Mouse (Mus musculus) midbrain, embryonic 16.5 days (tissue): Measurements from ENCODE around the gene Eno2. TPM values are rescaled to one million over a fixed set of nuclear protein-coding genes. Genes with fewer than 3 reads are reported as not detected.

Experiments used
- ATAC-seq: fragments of 200-750 bp; cut with Nextera tagmentation; 2 replicates; pipeline ENCODE4 v1.8.0; 2017; ENCODE audit warnings: moderate TSS enrichment
- H3K27ac ChIP-seq: fragments of 300-500 bp; sonication (generic); 2 replicates; pipeline ENCODE4 v1.5.1; 2014; ENCODE audit warnings: mild to moderate bottlenecking, low read length, mixed read lengths
- H3K27me3 ChIP-seq: fragments of 300-500 bp; sonication (generic); 2 replicates; pipeline ENCODE4 v1.6.1; 2014; ENCODE audit warnings: low read depth, low read length, mixed read lengths; ENCODE audit not compliant: control insufficient read depth, insufficient read depth
- H3K36me3 ChIP-seq: fragments of 300-500 bp; sonication (generic); 2 replicates; pipeline ENCODE4 v1.6.1; 2014; ENCODE audit warnings: mild to moderate bottlenecking, low read length, moderate library complexity, mixed read lengths; ENCODE audit not compliant: control insufficient read depth, insufficient read depth
- H3K4me1 ChIP-seq: fragments of 300-500 bp; sonication (generic); 2 replicates; pipeline ENCODE4 v1.6.1; 2014; ENCODE audit warnings: mild to moderate bottlenecking, low read length, mixed read lengths; ENCODE audit not compliant: control insufficient read depth, insufficient read depth
- H3K4me2 ChIP-seq: fragments of 300-500 bp; sonication (generic); 2 replicates; pipeline ENCODE4 v1.6.1; 2014; ENCODE audit warnings: mild to moderate bottlenecking, low read length, mixed read lengths
- H3K4me3 ChIP-seq: fragments of 300-500 bp; sonication (generic); 2 replicates; pipeline ENCODE4 v1.5.1; 2014; ENCODE audit warnings: low read depth, mild to moderate bottlenecking, low read length, moderate library complexity, mixed read lengths
- H3K9ac ChIP-seq: fragments of 300-500 bp; sonication (generic); 2 replicates; pipeline ENCODE4 v1.6.1; 2014; ENCODE audit warnings: low read depth, low read length, mixed read lengths
- H3K9me3 ChIP-seq: fragments of 300-500 bp; sonication (generic); replicated peaks from 2 replicates; pipeline ENCODE4 v1.6.1; 2014; ENCODE audit warnings: mild to moderate bottlenecking, low read length, mixed read lengths; ENCODE audit not compliant: control insufficient read depth, poor library complexity, severe bottlenecking
- WGBS: fragments of 180-500 bp; shearing (Covaris S2); extraction: QIAGEN DNeasy Blood & Tissue Kit; methylation state at CpG from one replicate; pipeline ENCODE4 v1.1.7; 2014; 5-methylcytosine and 5-hydroxymethylcytosine counted together
- polyA plus RNA-seq: library from polyadenylated mRNA; unstranded; fragments of >200 nt; fragmentation: Nextera tagmentation; extraction: Ambion mirVana; gene quantifications from 2 replicates; pipeline ENCODE4 v1.2.1, GENCODE M21; 2015

Gene Eno2
- polyA plus RNA-seq, 1 experiment from 2014 or later: 138 TPM

DNA sequence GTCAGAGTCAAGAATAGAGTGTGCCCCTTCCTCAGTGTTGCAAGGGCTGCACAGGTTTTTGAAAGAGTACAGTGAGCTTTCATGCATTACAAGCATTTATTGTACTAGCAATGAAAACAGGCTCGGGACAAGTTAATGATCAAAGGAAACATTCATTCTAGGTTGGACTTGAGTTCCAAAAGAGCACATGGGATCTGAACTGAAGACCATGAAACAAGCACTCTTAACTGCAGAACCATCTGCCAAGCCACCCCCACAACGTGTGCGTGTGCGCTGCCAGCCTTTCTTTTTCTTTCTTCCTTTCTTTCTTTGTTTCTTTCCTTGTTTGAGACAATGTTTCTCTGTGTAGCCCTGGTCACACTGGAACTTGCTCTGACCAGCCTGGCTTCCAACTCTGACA, 26.3 kb upstream of the Eno2 start:
- ATAC-seq: no peak
- 82% methylated on average over 4 of the region's 4 CpGs for WGBS
- H3K4me1 ChIP-seq: no peaks in the 10 kb centered on the region
- H3K36me3 ChIP-seq: no peaks in the 10 kb centered on the region
- H3K4me3 ChIP-seq: no peak overlapping the region
- H3K27me3 ChIP-seq: no peaks in the 10 kb centered on the region
- H3K9ac ChIP-seq: no peak overlapping the region
- no peak overlapping the region for H3K27ac ChIP-seq
- H3K9me3 ChIP-seq: no peaks in the 10 kb centered on the region
- H3K4me2 ChIP-seq: no peak overlapping the region

DNA sequence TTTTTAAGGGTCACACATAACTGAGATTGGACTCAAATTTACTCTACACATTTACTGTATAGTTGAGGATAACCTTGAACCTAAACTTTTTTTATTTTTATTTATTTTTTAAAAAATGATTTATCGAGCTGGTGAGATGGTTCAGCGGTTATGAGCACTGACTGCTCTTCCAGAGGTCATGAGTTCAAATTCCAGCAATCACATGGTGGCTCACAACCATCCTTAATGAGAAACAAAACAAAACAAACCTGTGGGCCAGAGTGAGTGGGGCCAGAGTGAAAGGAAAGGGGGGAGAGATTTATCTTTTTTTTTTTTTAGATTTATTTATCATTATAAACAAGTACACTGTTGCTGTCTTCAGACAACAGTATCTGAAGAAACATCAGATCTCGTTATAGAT, 22.4 kb upstream of the Eno2 start:
- H3K27ac ChIP-seq: no peak overlapping the region
- no peak for ATAC-seq
- H3K4me3 ChIP-seq: no peak overlapping the region
- 88% methylated on average over 3 of the region's 3 CpGs for WGBS
- no peak overlapping the region for H3K4me2 ChIP-seq
- no peaks in the 10 kb centered on the region for H3K27me3 ChIP-seq
- H3K4me1 ChIP-seq: no peaks in the 10 kb centered on the region
- no peak overlapping the region for H3K9ac ChIP-seq
- H3K9me3 ChIP-seq: no peaks in the 10 kb centered on the region
- H3K36me3 ChIP-seq: no peaks in the 10 kb centered on the region

DNA sequence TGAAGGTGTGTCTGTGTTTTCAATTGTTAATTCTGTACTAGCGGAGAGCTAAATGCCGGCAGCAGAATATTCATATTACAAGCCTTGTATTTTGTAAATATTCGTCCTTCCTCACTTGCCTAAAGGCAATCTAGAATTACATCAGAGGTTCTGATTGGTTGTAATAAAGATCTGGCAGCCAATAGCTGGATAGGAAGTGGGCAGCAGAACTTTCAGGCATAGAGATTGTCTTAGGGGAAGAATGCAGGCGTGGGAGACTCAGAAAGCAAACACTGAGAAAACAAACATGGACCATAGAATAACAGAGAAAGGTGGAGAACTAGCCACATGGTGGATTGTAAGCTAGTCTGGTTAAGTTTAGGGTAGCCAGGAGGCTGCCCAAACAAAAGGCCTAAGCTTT, 20.6 kb upstream of the Eno2 start:
- WGBS: 83% methylated on average over 4 of the region's 4 CpGs
- Histone ChIP-seq H3K27me3 (no peaks in the 10 kb centered on the region), H3K36me3 (no peaks in the 10 kb centered on the region), H3K27ac (no peak overlapping the region), H3K4me3 (no peak overlapping the region), H3K9me3 (no peaks in the 10 kb centered on the region), H3K4me1 (no peaks in the 10 kb centered on the region), H3K4me2 (no peak overlapping the region), H3K9ac (no peak overlapping the region)
- ATAC-seq: no peak

DNA sequence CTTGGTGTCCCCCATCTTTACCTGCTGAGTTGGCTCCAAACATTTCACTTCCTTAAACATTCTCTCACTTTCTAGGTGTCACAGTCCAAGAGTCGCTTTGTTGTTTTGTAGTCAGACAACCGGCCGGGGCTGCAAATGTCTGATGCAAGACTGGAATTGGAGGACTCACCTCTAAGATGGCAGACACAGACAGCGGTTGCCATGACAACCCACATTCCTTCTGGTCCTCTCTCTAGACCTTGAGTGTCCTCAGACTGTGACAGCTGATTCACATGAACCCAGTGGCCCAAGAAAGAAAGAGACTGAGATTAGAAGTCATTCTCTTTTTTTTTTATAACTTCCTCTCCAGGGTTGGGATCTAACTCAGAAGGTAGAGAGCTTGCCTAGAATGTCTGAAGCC, 20.0 kb upstream of the Eno2 start:
- H3K9me3 ChIP-seq: no peaks in the 10 kb centered on the region
- no peak overlapping the region for H3K4me3 ChIP-seq
- 73% methylated on average over 4 of the region's 4 CpGs for WGBS
- no peaks in the 10 kb centered on the region for H3K4me1 ChIP-seq
- no peak overlapping the region for H3K4me2 ChIP-seq
- H3K27me3 ChIP-seq: no peaks in the 10 kb centered on the region
- no peak for ATAC-seq
- no peaks in the 10 kb centered on the region for H3K36me3 ChIP-seq
- peak overlapping the region; percentile 26; the same call in 1 of the 2 replicates for H3K27ac ChIP-seq
- no peak overlapping the region for H3K9ac ChIP-seq

DNA sequence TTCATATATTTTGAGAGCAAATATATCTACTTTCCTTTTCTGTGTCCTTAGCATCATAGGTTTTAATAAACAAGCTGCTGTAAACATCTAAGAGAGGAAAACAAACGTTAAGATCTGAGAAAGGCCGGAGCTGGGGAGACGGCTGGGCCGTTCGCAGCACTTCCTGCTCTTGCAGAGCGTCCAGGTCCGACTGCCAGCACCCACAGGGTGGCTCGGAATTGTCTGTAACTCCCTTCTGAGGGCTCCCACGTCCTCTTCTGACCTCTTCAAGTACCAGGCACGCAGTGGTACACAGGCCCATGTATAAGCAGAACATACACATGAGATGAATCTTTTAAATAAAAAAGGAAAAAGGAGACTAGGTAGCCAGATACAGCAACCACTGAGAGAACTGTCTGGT, 18.2 kb upstream of the Eno2 start:
- no peak overlapping the region for H3K4me3 ChIP-seq
- no peaks in the 10 kb centered on the region for H3K4me1 ChIP-seq
- no peak overlapping the region for H3K27ac ChIP-seq
- 83% methylated on average over 10 of the region's 10 CpGs for WGBS
- H3K4me2 ChIP-seq: no peak overlapping the region
- H3K27me3 ChIP-seq: no peaks in the 10 kb centered on the region
- H3K9ac ChIP-seq: no peak overlapping the region
- no peaks in the 10 kb centered on the region for H3K36me3 ChIP-seq
- no peaks in the 10 kb centered on the region for H3K9me3 ChIP-seq
- ATAC-seq: no peak

DNA sequence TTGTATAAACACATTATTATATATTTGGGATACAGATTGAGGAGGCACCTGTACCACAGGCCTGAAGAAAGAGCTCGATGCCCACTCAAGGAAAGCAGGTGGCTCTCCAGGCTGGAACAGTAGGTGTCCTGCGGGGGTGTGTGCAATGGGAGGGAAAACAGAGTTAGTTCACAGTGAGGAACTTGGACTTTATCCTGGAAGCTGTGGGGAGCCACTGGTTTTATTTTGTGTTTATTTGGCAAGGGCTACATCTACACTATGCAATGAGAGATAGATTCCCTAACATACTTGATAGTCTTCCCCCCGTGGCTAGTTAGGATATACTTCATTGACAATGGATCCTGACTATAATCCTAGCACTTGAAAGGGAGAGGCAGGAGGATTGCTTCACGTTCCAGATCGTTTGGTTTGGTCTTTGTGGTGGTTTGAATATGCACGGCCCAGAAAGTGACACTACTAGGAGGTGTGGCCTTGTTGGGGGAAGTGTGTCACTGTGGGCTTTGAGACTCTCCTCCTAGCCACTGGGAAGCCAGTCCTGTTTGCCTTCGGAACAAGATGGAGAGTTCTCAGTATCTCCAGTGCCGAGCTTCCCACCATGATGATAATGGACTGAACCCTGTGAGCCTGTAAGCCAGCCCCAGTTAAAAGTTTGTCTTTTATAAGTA, 17.4 kb upstream of the Eno2 start:
- H3K4me2 ChIP-seq: no peak overlapping the region
- 52% methylated on average over 8 of the region's 8 CpGs for WGBS
- H3K36me3 ChIP-seq: no peaks in the 10 kb centered on the region
- H3K27ac ChIP-seq: no peak overlapping the region
- H3K4me1 ChIP-seq: no peaks in the 10 kb centered on the region
- H3K9ac ChIP-seq: no peak overlapping the region
- no peak overlapping the region for H3K4me3 ChIP-seq
- no peaks in the 10 kb centered on the region for H3K27me3 ChIP-seq
- H3K9me3 ChIP-seq: no peaks in the 10 kb centered on the region
- no peak for ATAC-seq

DNA sequence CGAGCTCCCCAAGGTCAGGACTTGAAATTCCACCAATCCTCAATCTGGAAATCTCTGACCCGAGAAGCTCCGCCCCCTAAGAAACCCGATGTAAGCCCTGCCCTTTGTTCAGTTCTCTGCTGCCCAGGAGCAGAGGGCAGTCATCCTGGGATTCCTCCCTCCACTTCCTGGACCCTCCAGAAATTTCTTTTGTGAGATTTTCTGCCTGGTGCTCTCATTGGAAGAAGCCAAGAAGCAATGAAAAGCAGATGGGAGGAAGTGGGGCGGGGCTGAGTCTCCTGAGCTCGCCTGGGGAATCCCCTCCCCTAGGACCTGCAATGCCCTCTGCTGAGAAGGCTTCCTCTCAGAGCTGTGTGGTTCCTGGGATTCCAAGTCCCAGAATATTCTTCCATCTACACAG, 13.0 kb upstream of the Eno2 start:
- no peaks in the 10 kb centered on the region for H3K27me3 ChIP-seq
- no peaks in the 10 kb centered on the region for H3K36me3 ChIP-seq
- H3K4me2 ChIP-seq: no peak overlapping the region
- ATAC-seq: no peak
- 25% methylated on average over 6 of the region's 6 CpGs for WGBS
- no peaks in the 10 kb centered on the region for H3K9me3 ChIP-seq
- no peak overlapping the region for H3K27ac ChIP-seq
- peaks cover 9% of the 10 kb centered on the region for H3K4me1 ChIP-seq
- no peak overlapping the region for H3K4me3 ChIP-seq
- H3K9ac ChIP-seq: no peak overlapping the region

DNA sequence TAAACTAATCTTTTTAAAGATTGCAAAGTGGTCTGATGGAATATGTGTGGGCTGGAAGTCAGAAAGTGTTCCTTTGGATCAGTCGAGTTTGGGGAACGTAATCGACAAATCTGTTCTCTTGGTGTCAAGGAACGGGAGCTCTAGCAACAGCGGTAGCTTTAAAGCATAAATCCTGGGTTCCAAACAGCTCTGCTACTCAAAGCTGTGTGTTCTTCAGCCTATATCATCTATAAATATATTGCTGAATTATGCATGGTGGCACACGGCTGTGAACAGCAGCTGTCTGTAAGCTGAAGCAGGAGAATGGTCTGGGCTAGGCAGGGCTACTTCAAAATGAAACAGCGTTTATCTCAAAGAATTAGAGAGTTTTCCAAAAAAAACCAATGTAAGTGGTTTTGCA, 11.4 kb upstream of the Eno2 start:
- Histone ChIP-seq H3K9ac (no peak overlapping the region), H3K9me3 (no peaks in the 10 kb centered on the region), H3K27me3 (no peaks in the 10 kb centered on the region), H3K36me3 (no peaks in the 10 kb centered on the region), H3K4me1 (peaks cover 9% of the 10 kb centered on the region), H3K4me2 (no peak overlapping the region), H3K27ac (no peak overlapping the region), H3K4me3 (no peak overlapping the region)
- WGBS: 86% methylated on average over 7 of the region's 7 CpGs
- no peak for ATAC-seq

DNA sequence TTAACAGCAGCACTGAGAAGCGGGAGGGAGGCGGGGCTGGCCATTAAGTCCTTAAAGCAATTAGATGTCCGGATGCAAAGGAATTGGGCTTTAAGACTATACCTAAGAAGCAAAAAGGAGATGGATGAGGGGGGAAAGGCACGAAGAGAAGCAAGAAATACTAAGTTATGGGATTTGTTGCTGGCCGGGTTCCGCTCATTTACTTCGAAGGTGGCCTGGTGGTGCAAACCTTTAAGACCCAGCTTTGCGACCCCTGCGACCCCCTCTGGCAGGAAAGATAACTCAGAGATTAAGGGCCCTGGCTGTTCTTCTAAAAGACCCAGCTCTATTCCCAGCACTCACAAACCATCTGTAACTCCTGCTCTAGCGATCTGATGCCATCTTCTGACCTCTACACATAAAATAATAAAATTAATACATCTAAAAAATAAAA, 10.5 kb upstream of the Eno2 start:
- 3% methylated on average over 10 of the region's 10 CpGs for WGBS
- peak overlapping the region; percentile 64 for H3K4me2 ChIP-seq
- ATAC-seq: peak; percentile 33; the same call in 1 of the 2 replicates

More for the DNA sequence above, 10.5 kb upstream of the Eno2 start:
- no peak overlapping the region for H3K9ac ChIP-seq
- peaks cover 9% of the 10 kb centered on the region for H3K4me1 ChIP-seq
- no peaks in the 10 kb centered on the region for H3K36me3 ChIP-seq
- H3K27ac ChIP-seq: no peak overlapping the region
- no peaks in the 10 kb centered on the region for H3K27me3 ChIP-seq
- peak overlapping the region; percentile 34 for H3K4me3 ChIP-seq
- H3K9me3 ChIP-seq: no peaks in the 10 kb centered on the region
